Mouse (Mus musculus) E14TG2a.4 (cell line): ENCODE results near the gene Ptprt.

ENCODE experiments used
- CTCF ChIP-seq: conservative IDR thresholded peaks from 2 replicates; pipeline ENCODE4 v1.5.1; 2014; ENCODE audit warnings: low read length
- NANOG ChIP-seq: IDR thresholded peaks from 2 replicates; pipeline ENCODE4 v1.6.1; 2014; ENCODE audit warnings: borderline replicate concordance, low read length, mixed read lengths

DNA sequence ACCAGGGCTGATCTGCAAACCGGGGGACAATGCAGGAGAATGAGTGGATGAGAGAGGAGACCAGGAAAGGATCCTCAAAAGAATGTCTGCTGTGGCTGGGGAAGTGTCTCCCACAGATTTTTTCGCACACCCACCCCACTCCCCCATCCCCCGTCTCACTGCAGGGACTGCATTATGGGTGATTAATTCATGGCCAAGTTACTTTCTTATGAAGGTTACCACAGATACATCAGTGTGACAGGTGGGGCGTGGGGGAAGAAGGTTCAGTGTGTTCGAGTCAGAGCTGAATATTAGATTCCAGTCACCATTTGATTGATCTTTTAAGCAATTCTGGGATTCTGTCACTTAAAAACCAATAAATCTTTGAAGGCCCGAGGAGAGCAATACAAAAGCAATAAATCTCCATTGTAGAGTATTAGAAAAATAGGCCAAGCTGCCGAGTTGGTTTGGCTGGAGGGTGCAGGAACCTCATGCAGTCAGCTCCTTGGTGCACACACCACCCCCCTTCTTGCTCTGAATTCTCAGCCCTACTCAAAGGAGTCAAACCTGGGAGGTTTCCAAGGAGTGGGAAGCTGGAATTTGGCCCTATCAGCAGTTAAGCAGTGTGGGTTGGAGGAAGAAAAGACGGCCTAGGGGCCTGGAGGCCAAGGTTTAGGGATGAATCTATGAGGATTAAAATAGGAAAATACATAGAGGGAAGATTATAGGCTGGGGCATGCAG is 854.5 kb downstream of the Ptprt start:
- no peak for TF ChIP-seq CTCF
- TF ChIP-seq NANOG: no peak
